Mouse (Mus musculus) bone marrow macrophage, adult 2 months (primary cell): ENCODE measurements around the gene Fbxo46. TPM values are rescaled to one million over a fixed set of nuclear protein-coding genes. Genes with fewer than 3 reads are reported as not detected.
"Not testable (repeated sequence)": the region's sequence is repeated elsewhere in the genome, so short reads cannot be mapped to it uniquely, and the experiment has no call there.

Experiments used
- H3K27ac ChIP-seq: 2 replicates; pipeline ENCODE4 v1.5.1; 2012; ENCODE audit warnings: low read depth, low read length; ENCODE audit not compliant: insufficient read depth
- H3K4me1 ChIP-seq: 2 replicates; pipeline ENCODE4 v1.6.1; 2012; ENCODE audit warnings: low read length; ENCODE audit not compliant: control insufficient read depth, insufficient read depth
- H3K4me3 ChIP-seq: 2 replicates; pipeline ENCODE4 v1.5.1; 2012; ENCODE audit warnings: mild to moderate bottlenecking, low read length, moderate library complexity; ENCODE audit not compliant: insufficient read depth
- CTCF ChIP-seq: IDR thresholded peaks from 2 replicates; pipeline ENCODE4 v1.5.1; 2012; ENCODE audit warnings: low read depth, mild to moderate bottlenecking, low read length, moderate library complexity
- POLR2A ChIP-seq: IDR thresholded peaks from 2 replicates; pipeline ENCODE4 v1.6.1; 2012; ENCODE audit warnings: mild to moderate bottlenecking, low read depth, low read length, borderline replicate concordance
- polyA plus RNA-seq: library from polyadenylated mRNA; stranded (reverse); fragments of >200 nt; gene quantifications from 2 replicates; pipeline ENCODE4 v1.2.4, GENCODE M21; 2012; ENCODE audit not compliant: missing spikeins, insufficient read depth, insufficient read length

Gene Fbxo46
- polyA plus RNA-seq, 1 experiment: 8.2 TPM

DNA sequence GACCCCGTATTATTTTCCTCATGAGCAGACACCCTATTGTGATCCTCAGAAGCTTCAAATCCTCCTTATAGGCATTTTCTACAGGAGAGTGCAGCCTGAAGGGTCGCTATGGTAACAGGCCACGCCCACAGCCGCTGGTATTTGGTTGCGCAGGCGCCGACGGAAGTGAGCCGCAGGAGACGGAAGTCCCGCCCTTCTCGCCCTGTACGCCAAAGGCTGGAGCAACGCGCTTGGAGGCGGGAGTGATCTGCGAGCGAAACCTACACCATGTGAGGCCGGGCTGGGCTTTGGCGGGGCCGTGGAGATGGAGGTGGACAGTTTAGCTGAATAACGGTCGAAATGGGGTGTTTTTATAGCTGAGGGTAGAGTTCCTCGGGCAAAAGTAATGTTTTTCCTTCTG, 30.0 kb downstream of the Fbxo46 start, which contains the start of gene Snrpd2:
Gene Snrpd2, plus strand, starts transcription at position 97 of the 400 bp plus-strand sequence.
- TF ChIP-seq POLR2A (no peak), CTCF (no peak)
- Histone ChIP-seq H3K4me1 (peaks cover 12% of the 10 kb centered on the region), H3K27ac (peak within 1 kb of the TSS; percentile 58), H3K4me3 (peak within 1 kb of the TSS; percentile 98)

- H3K4me3 ChIP-seq, H3K27ac ChIP-seq: not testable (repeated sequence)
- peaks cover 12% of the 10 kb centered on the region for H3K4me1 ChIP-seq
These were observed 31.5 kb downstream of the Fbxo46 start for GRCm38 (mm10) chr7:19151121-19151520.

DNA sequence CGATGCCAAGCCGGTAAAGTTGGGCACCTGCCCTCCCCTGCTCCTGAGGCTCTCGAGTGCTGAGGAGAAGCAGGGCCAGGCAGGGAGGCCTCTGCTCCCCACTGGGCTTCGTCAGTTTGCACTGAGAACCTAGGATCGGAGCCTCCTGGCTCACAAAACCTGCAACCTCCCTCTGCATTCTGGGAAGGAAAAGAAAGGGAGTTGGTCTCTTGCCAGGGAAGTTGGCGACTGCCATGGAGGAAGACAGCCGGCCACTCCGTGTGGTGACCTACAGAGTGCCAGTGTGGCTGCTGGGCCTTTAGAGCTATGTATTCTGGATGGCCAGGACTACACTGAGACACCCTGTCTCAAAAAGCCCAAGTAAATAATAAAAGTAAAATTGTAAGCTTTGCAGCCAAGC, 35.1 kb downstream of the Fbxo46 start:
- no peak overlapping the region for H3K4me3 ChIP-seq
- H3K4me1 ChIP-seq: peaks cover 5% of the 10 kb centered on the region
- no peak overlapping the region for H3K27ac ChIP-seq
- TF ChIP-seq CTCF (no peak), POLR2A (no peak)

DNA sequence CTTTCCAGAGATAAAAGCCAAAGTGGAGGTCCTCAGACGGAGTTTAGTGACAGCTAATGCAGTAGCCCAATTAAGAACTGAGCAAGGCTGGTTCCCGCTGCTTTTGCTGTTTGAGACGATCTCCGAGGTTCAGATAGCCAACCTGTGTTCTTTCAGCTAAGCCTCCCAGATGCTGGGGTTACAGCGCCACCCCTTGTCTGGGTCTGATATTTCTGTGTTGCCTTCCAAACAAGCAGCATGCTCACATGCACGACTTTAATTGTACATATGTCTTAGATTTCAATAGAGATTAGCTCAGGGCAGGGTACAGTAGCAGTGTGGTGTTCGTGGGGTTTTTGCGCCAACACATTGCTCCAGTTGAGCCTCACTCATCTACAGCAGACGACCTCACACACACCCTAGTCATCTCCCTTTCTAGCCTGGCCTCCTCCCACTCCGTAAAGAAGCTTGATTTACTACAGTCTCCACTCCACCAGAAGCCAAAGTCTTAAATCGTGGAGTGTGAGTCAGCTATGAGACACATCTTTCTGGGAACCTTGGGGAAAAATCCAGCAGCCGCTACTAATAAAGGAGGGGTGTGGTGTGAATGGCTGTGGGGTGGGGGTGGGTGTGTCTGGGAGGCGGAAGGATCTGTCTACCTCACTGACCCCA, 36.3 kb downstream of the Fbxo46 start:
- Histone ChIP-seq H3K4me1 (peaks cover under 1% of the 10 kb centered on the region; the same call in 1 of the 2 replicates), H3K27ac (no peak overlapping the region), H3K4me3 (no peak overlapping the region)
- TF ChIP-seq POLR2A: no peak
- TF ChIP-seq CTCF: peak; percentile 17; the same call in 1 of the 2 replicates

GRCm38 (mm10) chr7:19157160-19157800, 37.6 kb downstream of the Fbxo46 start:
- Histone ChIP-seq H3K27ac (no peak overlapping the region), H3K4me1 (no peaks in the 10 kb centered on the region), H3K4me3 (no peak overlapping the region)
- no peak for TF ChIP-seq POLR2A
- peak; percentile 47 for TF ChIP-seq CTCF

DNA sequence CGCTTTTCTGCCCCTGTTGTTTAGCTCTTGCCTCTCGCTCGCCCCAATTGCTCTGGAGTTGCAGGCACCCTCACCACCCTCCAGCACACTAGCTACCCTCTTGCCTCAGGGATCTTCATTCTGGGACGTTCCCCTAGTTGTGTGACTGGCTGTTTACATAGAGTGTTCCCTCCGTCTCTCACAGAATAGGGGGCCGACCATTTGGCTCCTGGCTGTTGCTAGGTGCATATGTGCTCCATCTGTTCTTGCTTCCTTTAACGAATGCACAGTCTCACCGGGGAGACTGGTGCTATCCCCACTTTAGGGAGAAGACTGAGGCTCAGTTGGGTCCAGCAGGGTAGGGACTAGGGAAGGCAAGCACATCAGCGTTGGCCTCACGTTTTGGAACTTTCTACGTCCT, 38.9 kb downstream of the Fbxo46 start:
- TF ChIP-seq CTCF (no peak), POLR2A (no peak)
- H3K27ac ChIP-seq: no peak overlapping the region
- no peaks in the 10 kb centered on the region for H3K4me1 ChIP-seq
- H3K4me3 ChIP-seq: no peak overlapping the region

GRCm38 (mm10) chr7:19159411-19159810, 39.8 kb downstream of the Fbxo46 start:
- TF ChIP-seq CTCF (no peak), POLR2A (no peak)
- Histone ChIP-seq H3K27ac (no peak overlapping the region), H3K4me3 (no peak overlapping the region), H3K4me1 (no peaks in the 10 kb centered on the region)

DNA sequence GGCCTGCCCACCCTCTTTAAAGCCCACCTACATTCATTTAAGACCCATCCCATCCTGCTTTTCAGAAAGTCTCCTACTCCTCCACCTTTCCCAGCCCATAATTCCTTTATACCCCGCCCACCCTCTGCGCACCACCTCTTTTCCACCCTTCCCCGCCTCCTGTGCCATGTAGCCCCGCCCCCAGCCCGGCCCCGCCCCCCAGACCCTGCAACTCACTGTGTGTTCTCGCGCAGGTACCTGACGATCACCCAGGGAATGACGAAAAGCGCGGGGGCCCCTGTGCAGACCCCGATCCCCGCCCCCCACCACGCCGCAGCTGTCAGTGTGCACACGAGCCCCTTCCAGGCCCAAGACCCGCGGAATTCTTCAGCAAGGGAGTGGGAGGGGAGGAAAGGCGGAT, 40.5 kb downstream of the Fbxo46 start:
- Histone ChIP-seq H3K27ac (no peak overlapping the region), H3K4me3 (peak overlapping the region; percentile 18; the same call in 1 of the 2 replicates), H3K4me1 (no peaks in the 10 kb centered on the region)
- TF ChIP-seq CTCF: no peak
- no peak for TF ChIP-seq POLR2A

DNA sequence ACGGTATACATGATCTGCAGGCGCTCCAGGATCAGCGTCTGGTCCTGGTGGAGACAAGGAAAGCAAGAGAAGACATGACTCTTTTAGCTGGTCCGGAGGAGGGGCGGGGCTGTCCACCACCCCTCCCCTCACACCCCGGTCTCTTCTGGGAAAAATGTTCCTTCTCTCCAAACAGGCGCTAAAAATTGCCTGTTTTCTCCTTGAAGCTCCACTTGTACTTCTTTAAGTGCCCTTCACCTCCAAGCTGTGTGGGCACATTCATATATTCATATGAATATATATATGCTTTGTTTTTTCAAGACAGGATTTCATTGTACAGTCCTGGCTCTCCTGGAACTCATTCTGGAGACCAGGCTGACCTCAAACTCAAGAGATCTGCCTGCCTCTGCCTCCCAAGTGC, 43.3 kb downstream of the Fbxo46 start:
- no peak overlapping the region for H3K27ac ChIP-seq
- no peaks in the 10 kb centered on the region for H3K4me1 ChIP-seq
- TF ChIP-seq CTCF: no peak
- TF ChIP-seq POLR2A: no peak
- H3K4me3 ChIP-seq: no peak overlapping the region

- H3K4me1 ChIP-seq: no peaks in the 10 kb centered on the region
- TF ChIP-seq CTCF: no peak
- TF ChIP-seq POLR2A: no peak
- H3K4me3 ChIP-seq: no peak overlapping the region
- H3K27ac ChIP-seq: no peak overlapping the region
These were observed 44.1 kb downstream of the Fbxo46 start for GRCm38 (mm10) chr7:19163752-19164151.

DNA sequence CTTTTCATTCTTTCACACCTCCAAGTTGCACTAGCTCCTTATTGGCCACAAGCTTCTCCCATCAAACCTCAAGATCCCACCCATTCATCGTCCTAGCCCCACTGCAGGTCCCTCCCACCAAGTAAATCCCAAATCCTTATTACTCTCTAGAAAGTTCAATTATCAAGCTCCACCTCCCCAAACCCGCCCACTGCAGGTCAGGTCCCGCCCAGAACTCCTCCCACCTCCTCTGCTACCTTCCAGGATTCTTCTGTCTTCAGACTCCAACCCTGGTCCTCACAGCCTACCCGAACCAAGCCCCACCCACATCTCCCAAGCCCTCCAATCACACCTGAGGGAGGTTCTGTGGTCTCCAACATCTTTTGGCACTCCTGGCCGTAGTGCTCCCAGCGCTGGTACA, 44.5 kb downstream of the Fbxo46 start:
- Histone ChIP-seq H3K27ac (no peak overlapping the region), H3K4me1 (no peaks in the 10 kb centered on the region), H3K4me3 (no peak overlapping the region)
- no peak for TF ChIP-seq POLR2A
- TF ChIP-seq CTCF: no peak
